Mouse (Mus musculus): ENCODE measurements around the gene Ccer2.

- TF ChIP-seq GATA1 (IDR thresholded peaks at IDR 0.05; ENCODE audit: borderline replicate concordance, low read length) (no peak), FLI1 (IDR thresholded peaks at IDR 0.05; ENCODE audit: low read length) (no peak)
Measured at GRCm38 (mm10) chr7:28775129-28775528, 19.2 kb downstream of the Ccer2 start.
